Mouse (Mus musculus) CH12F3 (cell line): ENCODE measurements around the gene Abcf2.

Experiments used
- in situ Hi-C: fragments of 300-500 bp; cut with MboI; formaldehyde crosslinking; loops from 2 replicates; pipeline ENCODE4 v1.14.3; 2020; ENCODE audit warnings: low sequenced_read_pairs

Gene Abcf2

DNA sequence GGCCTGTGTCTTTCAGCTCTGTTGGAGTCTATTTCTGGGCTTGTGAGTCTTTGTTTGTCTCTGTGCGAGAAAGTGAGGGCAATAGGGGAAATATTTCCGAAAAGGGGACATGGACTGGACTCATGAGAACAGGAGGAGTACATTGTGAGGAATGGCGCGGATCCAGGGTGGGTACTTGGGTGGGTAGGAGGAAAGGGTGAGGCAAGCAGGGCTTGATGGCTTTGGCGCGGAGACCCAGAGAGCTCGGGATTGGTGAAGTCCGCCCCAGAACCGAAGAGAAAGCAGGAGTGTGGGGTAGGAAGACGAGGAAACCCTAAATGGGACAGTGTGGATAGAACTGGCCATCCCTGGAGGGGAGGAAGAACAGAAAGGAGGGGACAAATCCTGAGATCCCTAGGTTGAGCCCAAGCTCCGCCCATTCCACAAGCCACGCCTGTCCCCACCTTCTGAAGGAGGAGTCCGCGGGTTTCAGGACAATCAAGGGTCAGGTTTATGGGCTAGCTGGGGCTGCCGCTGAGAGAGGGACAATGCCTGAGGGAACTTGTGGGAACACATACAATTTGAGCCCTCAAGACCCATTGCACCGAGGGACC is 25.6 kb upstream of the Abcf2 start:
- in situ Hi-C loops = no loop called here

DNA sequence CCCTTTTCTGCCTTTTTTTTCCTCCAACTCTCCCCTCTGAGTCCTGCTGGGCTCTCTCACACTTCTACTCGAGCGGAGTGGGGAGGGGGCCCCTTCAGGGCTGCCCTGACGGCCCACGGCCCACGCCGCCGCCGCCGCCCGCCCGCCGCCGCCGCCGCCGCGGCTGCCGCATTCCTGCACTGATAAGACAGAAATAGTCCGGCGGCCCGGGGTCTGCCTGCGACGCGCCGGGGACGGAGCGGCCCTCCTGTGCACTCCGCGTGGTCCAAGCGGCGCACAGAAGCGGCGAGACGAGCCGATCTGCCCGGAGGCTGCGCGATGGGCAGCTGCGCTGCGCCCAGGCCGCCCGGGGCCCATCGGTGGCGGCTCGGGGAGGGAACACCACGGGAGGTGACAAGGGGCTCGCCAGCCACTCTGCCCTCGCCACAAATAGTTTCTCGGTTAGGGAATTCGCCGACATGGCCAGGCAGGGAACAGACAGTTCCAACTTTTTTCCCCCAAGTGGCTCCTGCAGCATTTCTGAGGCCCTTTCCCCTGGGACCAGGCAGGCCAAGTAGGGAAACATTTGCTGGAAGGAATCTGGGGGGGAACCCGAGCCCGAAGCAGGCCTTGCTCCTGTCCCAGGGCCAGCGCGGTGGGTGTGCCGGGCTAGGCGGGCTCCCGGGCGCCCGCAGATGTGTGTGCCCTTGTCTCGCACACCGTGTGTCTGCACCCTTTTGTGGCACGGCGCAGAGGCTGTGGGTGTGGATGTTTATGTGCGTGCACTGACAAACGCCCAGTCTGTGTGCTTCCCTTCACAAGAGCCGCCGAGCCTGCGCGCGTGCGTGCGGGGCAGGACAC is 24.9 kb upstream of the Abcf2 start:
- in situ Hi-C loops = no loop called here

DNA sequence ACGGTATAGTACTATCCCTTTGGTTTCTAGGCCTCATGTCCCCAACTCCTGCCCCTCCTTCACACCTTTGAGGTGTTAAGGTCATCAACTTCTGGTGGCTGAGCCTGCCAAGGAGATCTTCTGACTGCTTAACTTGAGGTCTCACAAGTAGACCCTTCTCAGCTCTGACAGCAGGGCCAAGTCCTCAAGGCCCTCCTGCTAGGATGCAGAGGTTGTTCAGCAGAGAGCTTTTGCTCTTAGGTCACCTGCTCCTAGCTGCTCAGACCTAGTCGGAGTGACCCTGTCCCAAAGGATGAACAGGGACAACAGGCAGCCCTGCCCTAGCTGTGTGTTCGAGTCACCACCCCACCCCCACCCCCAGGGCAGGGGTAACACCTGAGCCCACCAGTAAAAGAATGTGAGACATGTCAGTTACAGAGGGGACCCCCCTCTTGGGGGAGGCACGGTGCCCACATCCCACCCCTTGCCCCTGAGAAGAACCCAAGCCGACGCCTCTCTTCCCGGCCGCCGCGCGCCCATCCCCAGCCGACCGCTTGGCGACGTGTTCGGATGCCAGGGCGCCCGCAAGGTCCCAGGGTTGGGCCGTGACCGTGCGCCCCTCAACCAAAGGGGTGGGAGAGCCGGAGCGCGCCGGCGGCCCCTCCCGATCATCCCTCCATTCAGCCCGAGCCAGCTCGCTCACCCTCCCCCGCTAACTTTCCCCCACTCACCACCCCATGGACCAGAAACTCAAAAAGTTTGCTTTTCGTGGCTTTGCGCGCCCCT is 24.0 kb upstream of the Abcf2 start:
- in situ Hi-C loops = no loop called here

DNA sequence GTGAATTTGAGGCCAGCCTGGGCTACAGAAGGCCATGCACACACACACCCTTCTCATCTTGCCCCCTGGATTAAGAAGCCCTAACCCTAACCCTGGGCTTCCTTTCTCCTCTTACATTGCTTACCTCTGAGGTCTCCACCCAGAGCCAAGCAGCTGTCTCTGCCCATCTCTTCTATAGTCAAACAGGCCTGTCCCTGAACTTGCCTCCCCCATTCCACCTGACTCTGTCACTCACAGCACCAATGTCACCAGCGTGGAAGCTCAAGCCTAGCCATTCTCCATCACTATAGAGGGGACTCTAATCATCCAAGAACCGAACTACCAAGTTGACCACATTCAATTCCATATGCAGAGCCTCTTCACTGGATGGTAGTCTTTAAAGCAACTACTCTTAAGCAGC is 23.0 kb upstream of the Abcf2 start:
- in situ Hi-C loops = no loop called here

DNA sequence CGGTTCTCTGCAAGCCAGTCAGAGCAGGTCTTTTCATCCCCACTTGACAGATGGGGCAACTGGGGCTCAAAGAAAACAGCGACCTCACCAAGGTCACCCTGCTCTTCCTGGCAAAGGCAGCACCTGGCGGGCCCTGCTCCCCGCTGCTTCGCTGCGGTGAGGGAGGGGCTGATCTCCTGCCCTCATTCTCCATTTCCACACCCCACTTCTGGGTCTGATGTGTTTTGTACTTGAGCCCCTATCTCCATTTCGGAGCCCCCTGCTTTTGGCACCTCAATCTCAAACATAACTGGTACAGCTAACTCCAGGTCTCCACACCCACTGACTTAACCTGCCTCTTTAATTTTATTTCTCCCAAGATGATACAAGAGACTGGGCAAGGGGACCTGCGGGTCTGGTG is 21.9 kb upstream of the Abcf2 start:
- in situ Hi-C loops = no loop called here

DNA sequence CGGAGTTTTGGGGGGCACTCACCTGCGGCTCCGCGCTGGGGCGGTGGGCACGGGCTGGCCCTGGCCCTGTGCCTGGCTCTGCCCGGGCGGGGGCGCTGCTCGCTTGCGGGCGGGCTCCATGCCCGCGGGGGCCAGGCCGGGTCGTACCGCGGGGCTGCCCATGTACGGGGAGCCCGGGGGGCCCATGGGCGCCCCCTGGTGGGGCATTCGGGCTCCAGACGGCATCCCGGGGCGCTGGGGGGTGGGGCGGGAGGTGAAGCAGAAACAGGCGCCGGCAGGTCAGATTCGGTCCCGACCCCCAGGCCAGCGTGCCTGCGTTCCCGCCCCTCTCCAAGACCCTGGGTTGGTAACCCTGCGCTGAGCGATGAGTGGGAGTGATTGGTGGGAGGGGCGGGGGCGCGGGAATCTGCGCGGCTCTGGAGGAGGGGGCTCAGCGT is 21.3 kb upstream of the Abcf2 start:
- in situ Hi-C loops = no loop called here

DNA sequence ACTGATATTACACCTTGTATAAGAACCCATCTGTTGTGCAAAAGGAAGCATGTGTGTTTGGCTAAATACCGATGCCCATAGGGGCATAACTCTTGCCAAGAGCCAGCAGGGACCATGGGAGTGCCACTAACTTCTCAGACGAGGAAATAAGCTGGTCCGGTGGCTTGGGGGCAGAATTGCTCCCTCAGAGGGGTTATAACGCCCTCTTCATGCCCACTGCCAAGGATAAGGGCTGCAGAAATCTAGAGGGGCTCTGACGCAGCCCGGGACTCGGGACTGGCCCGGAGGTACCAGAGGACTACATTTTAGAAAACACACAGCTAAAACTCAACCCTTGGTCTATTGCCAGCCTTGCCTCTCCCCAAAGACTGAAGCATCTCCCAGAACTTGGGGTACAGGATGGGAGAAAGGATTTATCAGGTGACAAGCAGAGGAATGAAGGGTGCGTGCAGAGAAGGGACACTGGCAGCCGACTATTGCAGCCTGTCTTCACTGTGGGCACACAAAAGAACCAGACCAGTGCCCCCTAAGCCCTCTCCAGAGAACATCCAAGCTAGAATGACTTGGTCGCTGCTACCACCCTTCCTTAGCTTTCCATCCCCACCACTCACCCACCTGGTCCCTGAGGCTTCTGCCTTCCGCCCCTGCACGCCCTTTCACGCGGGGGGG is 20.8 kb upstream of the Abcf2 start:
- in situ Hi-C loops = no loop called here

DNA sequence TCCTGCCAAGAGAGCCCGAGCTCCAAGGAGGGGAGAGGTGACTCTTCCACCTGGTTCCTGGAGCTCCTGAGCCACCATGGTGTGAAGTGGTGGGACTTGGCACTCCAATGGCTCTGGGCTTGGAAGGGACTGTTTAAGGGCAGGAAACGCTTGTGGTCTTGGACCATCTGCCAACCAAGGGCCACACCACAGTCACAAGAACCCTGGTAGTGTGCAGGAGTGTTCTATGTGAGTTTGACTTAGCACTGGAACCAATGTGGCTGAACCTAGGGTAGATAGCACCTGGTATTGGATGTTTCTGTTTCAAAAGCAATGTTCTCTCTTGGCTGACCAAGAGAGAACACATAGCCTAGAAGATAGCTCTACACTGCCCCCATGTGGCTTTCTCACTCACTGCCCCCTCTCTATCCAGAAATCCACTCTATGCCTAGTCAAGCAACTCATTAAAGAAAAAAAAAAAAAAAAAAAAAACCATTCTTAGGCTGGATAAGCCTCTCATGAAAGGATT is 20.0 kb upstream of the Abcf2 start:
- in situ Hi-C loops = no loop called here

DNA sequence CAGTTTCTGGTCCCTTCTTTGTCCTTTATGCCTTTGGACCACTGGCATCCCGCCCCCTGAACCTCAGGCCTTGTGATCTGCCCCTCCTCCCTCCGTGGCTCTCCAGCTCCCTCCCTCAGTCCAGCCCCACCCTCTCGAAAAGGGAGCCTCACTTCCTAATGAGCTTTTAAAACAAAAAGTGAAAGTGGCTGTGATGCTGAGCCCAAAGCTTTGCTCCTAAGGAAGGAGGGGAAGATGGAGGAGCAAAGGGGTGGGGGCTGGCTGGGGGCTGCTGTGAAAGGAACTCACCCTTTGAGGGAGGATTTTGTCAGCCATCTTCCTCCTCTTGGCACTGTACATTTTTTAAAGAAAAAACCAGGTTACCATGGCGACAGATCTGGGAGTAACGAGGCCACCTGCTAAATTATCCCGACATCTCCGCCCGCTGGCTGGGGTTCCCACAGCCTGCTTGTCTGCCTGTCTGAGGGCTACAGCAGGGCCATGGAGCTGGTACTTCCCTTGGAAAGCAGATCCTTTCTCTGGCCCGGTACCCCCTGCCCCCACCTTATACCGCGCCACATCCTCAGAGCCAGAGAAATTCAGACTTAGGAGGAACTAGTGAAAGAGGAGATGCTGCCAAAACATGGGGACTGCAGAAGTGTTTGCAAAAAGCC is 19.4 kb upstream of the Abcf2 start:
- in situ Hi-C loops = no loop called here

DNA sequence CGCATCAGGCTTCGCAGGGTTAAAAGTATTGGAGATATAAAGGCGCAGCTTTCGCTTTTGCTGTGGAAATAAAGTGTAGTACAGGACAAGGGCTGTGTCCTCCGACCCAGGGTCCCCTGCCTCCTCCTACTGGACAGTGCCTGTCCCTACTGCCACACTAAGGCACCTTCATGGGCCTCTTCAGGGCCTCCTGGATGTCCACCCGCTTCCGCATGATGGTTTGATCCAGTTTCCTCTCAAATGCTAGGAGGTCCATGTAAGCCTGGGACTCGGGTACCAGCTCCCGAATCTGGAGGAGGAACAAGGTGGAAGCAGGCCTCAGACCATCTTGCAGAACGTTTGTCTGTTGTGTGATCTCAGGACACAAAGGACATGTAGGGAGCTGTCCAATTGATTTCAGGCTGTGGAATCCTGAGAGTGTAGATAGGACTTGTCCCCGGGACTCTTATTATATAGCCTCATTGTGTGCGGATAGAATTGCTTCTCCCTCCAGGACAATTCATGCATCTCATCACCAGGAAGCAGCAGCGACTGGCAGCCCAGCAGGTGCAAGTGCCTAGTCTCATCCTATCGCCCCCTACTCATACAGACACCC is 18.6 kb upstream of the Abcf2 start:
- in situ Hi-C loops = no loop called here

DNA sequence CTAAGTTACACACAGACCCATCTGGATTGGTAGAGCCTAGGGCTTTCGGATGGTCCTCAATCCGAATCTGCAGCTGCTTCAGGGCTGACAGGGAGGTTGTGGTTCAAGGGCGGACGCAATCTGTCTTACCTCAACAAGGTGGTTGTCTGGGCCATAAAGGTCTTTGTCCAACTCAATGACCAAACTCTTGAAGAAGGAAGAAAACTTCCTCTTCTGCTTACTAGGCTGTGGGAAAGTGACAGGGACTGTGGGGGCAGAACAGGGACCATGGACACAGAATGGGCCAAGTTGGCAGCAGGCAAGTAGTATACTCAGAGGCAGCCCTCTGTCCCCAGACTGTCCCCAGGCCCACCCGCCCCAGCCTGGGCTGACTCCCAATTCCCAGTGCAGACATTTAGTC is 18.0 kb upstream of the Abcf2 start:
- in situ Hi-C loops = no loop called here

DNA sequence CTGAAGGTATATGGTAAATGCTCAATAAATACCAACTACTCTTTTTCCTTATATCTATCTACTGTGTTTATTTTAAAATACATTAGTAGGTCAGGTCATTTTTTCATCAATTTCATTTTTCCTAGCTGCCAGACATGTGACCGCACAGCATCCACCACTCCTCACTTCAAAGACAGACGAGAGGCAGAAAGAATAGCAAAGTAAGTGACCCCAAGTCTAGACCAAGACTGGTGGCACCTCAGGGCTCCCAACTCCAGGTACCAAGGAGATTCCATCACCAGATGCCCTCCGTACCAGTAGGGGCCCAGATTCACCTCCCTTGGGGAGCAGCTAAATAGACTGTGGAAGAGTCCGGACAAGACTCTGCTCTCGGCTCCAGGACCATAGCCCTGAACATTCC is 17.1 kb upstream of the Abcf2 start:
- in situ Hi-C loops = no loop called here

DNA sequence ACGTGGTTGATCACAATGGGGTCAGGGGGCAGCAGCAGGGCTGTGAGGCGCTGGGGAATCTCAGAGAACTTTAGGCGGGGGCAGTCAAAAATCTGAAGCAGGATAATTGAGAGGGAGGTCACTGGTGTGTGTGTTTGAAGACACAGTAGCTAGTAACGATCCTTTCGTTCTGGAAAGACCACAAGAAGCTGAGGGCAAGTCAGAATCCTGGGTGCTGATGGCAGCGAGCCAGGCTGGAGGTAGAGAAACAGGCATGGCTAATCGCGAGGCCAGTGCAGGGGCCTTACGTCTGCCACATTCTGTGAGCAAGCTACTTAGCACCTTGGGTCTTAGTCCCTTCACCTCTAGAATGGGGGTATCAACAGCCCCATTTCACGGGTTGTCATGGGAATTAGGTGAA is 16.7 kb upstream of the Abcf2 start:
- in situ Hi-C loops = no loop called here

DNA sequence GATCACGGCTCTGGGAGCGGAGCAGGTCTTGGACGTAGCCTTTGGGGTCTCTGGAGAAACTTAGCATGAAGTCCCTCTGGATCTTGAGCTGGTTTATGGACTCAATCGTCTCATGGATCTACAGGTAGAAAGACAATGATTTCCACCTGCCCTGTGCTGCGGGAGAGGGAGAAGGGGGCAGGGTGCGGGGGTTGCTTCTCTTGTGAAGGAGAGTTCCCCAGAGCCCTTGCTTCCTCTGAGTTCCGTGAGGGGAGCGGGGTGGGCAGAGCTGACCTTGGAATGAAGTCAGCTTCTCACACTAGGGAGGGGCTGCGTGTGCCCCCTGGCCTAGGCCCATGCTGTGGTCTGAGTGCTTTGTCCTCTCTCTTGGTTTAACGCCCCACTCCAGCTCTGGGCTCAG is 16.0 kb upstream of the Abcf2 start:
- in situ Hi-C loops = no loop called here

DNA sequence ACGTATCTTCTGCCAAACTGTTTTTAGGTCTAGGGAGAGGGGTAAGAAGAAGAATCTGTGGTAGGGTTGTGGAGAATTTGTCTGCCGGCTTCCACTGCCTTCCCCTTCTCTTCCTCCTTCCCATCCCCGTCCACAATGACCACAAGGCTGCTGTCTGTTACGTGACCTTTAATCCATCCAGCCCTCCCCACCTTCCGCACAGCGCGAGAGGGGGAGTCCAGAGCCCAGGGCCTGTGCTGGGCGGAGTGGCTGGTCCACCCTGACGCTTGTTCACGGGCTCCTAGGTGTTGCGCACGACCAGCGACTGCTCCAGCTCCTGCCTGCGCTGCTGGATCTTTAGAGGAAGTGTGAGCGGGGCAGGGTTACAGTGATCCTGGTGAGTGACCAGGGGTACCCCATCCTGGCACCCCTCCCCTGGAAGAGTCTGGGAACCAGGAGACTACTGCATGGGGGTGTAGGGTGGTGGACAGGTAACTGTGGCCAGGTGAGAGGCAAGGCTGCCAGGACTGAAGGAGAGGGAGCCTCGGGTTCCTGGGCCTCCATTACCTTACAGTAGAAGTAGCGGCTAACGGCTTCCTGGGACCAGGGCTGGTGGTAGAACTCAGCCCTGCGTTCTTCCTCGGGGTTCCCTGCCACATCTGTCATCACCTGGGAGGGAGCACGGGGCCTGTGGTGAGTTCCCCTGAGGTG is 15.3 kb upstream of the Abcf2 start:
- in situ Hi-C loops = no loop called here

DNA sequence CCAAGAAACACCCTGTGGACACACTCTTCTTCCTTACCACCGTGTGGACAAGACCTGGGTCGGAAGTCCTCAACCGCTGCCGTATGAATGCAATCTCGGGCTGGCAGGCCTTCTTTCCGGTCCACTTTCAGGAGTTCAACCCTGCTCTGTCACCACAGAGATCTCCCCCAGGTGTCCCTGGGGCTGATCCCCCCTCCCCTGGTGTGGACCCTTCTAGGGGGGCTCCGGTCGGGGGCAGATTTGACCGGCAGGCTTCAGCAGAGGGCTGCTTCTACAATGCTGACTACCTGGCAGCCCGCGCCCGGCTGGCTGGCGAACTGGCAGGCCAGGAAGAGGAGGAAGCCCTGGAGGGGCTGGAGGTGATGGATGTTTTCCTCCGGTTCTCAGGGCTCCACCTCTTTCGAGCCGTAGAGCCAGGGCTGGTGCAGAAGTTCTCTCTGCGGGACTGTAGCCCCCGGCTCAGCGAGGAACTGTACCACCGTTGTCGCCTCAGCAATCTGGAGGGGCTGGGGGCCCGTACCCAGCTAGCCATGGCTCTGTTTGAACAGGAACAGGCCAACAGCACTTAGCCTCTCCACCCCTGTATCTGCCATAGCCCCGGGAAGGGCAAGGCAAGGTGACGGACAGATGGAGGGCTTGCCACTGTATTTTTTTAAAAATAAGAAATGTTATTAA is 14.7 kb upstream of the Abcf2 start:
- in situ Hi-C loops = no loop called here

DNA sequence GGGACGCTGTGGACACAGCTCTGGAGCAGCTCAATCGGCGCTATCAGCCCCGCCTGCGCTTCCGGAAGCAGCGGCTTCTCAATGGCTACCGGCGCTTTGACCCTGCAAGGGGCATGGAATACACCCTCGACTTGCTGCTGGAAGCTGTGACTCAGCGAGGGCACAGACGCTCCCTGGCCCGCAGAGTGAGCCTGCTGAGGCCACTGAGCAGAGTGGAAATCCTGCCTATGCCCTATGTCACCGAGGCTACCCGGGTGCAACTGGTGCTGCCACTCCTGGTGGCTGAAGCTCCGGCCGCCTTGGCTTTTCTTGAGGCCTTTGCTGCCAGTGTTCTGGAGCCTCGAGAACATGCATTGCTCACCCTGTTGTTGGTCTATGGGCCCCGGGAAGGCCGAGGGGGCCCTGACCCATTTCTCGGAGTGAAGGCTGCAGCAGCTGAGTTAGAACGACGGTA is 14.0 kb upstream of the Abcf2 start:
- in situ Hi-C loops = no loop called here

DNA sequence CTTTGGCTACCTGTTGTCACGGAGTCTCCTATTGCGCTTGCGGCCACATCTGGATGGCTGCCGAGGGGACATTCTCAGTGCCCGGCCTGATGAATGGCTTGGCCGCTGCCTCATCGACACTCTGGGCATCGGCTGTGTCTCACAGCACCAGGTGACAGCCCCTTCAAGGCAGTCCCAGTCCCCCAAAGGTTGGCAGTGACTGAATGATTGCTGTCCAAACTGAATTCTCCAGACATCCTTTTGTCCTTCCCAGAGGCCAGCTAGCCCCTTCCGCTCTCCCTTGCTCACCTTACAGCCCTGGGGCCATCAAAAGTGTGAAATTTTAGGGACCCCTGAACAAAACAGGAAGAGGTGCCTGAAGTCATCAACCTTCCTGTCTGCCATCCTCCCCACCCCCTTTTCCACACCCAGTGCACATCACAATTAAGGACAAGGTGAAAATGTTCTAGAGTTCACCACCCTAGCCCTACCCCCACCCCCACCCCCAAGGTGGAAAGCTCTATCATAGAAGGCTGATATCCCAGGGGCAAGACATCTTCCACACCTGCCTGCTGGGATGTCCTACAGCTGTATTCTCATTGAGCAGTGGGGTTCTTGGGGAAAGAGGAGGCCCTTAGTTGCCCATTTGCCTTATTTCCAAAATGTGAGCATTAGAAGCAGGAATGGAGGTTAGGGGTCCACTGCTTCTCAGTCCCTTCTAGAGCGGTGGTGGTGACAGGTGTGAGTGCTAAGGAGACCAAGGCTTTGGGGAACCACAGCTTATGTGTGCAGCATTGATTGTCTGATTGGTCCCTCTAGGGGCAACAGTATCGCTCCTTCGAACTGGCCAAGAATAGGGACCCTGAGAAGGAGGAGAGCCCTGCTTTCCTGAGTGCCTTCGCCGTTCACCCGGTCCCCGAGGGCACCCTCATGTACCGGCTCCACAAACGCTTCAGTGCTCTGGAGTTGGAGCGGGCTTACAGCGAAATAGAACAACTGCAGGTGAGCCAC is 12.5 kb upstream of the Abcf2 start:
- in situ Hi-C loops = no loop called here
